16 mouse cellular contexts compared by ENCODE assay signal in genomic region chr2:10321093-10321492, GRCm38 (mm10). TPM values are rescaled to one million over a fixed set of nuclear protein-coding genes. Genes with fewer than 3 reads are reported as not detected.
DNase-seq lines count a peak whose midpoint lies in the region; ATAC-seq and TF ChIP-seq lines count a peak whose summit lies in the region.
"Had no signal": no experiment of that assay in that cellular context is flagged by ENCODE, and none has a peak within 500 bp of the region (broad histone marks: within the 10 kb centered on the region; RNA-seq: fewer than 3 reads in every experiment).

No protein-coding gene starts in this region.

- no peak overlapping the region for H3K4me2 ChIP-seq in stomach, embryonic 14.5 days (replicated peaks; ENCODE audit: low read depth, low read length)
- no peak overlapping the region for H3K4me2 ChIP-seq in stomach, postnatal 0 days (replicated peaks; ENCODE audit: low read depth)
- H3K4me2 ChIP-seq: forebrain, embryonic 12.5 days; heart, embryonic 13.5 days; liver, embryonic 11.5 days had no signal

- H3K9ac ChIP-seq in stomach, embryonic 14.5 days (replicated peaks; ENCODE audit: low read depth, low read length), result no peak overlapping the region
- H3K9ac ChIP-seq in stomach, postnatal 0 days (ENCODE audit: low read length), result no peak overlapping the region
- H3K9ac ChIP-seq: forebrain, embryonic 12.5 days; heart, embryonic 13.5 days had no signal

- no peaks in the 10 kb centered on the region for H3K36me3 ChIP-seq in stomach, embryonic 14.5 days (ENCODE audit: control insufficient read depth, insufficient read depth, low read length)
- no peaks in the 10 kb centered on the region for H3K36me3 ChIP-seq in stomach, postnatal 0 days (ENCODE audit: control insufficient read depth, insufficient read depth, low read length)
- H3K36me3 ChIP-seq: forebrain, embryonic 12.5 days; heart, embryonic 13.5 days had no signal

- no peak for TF ChIP-seq EP300 in stomach, postnatal 0 days (optimal IDR thresholded peaks at IDR 0.05)

- no peaks in the 10 kb centered on the region for H3K9me3 ChIP-seq in stomach, embryonic 14.5 days (ENCODE audit: control insufficient read depth, low read depth, low read length)
- no peaks in the 10 kb centered on the region for H3K9me3 ChIP-seq in stomach, postnatal 0 days (ENCODE audit: control insufficient read depth, low read length)
- H3K9me3 ChIP-seq: forebrain, embryonic 12.5 days; heart, embryonic 13.5 days had no signal

- peak; percentile 36 to 64 for DNase-seq in gastrocnemius, postnatal 4 days (ENCODE audit: low spot score in 2 of 2)
- DNase-seq in gastrocnemius, adult 2 months, result no peak
- DNase-seq in left cerebral cortex, postnatal 4 days, result peak; percentile 79
- DNase-seq in left cerebral cortex, adult 11 months (ENCODE audit: low spot score), result no peak
- no peak for DNase-seq in stomach, postnatal 0 days (ENCODE audit: low spot score)
- no peak for DNase-seq in right cerebral cortex, postnatal 25 days
- DNase-seq: cerebellum, postnatal 36 days; heart, postnatal 36 days; kidney, adult 11 months; lung, adult 2 months; thymus, adult 18-20 months had no signal

- no peak for TF ChIP-seq CTCF in gastrocnemius, adult 2 months (IDR thresholded peaks at IDR 0.05)
- TF ChIP-seq CTCF in stomach, postnatal 0 days (IDR thresholded peaks at IDR 0.05; ENCODE audit: low read depth), result no peak

- no peak overlapping the region for H3K4me3 ChIP-seq in gastrocnemius, adult 2 months
- no peak overlapping the region for H3K4me3 ChIP-seq in stomach, embryonic 14.5 days (ENCODE audit: low read depth, low read length)
- no peak overlapping the region for H3K4me3 ChIP-seq in stomach, postnatal 0 days (ENCODE audit: low read depth, low read length)
- H3K4me3 ChIP-seq: forebrain, embryonic 12.5 days; heart, embryonic 13.5 days had no signal

- no peaks in the 10 kb centered on the region for H3K27me3 ChIP-seq in stomach, embryonic 14.5 days (ENCODE audit: control insufficient read depth, insufficient read depth, low read length)
- H3K27me3 ChIP-seq in stomach, postnatal 0 days (ENCODE audit: control insufficient read depth, insufficient read depth, low read length), result no peaks in the 10 kb centered on the region

- no peak overlapping the region for H3K27ac ChIP-seq in gastrocnemius, adult 2 months
- H3K27ac ChIP-seq in stomach, embryonic 14.5 days (ENCODE audit: low read length), result no peak overlapping the region
- no peak overlapping the region for H3K27ac ChIP-seq in stomach, postnatal 0 days (replicated peaks)
- H3K27ac ChIP-seq: forebrain, embryonic 12.5 days; heart, embryonic 13.5 days had no signal

- no peaks in the 10 kb centered on the region for H3K4me1 ChIP-seq in stomach, embryonic 14.5 days (ENCODE audit: control insufficient read depth, insufficient read depth, low read length)
- no peaks in the 10 kb centered on the region for H3K4me1 ChIP-seq in stomach, postnatal 0 days (replicated peaks; ENCODE audit: control insufficient read depth, insufficient read depth)
- H3K4me1 ChIP-seq: forebrain, embryonic 12.5 days had no signal

- intact Hi-C loops in gastrocnemius, adult 2 months (cut with DNase I), result no loop called here
- intact Hi-C loops in left cerebral cortex, postnatal 4 days (cut with DNase I), result no loop called here

- 41% methylated on average over 6 of the region's 6 CpGs for WGBS in stomach, embryonic 14.5 days
- 45% methylated on average over 6 of the region's 6 CpGs for WGBS in stomach, postnatal 0 days

- ATAC-seq in stomach, embryonic 14.5 days (ENCODE audit: insufficient number of reproducible peaks, insufficient read depth, low FRiP score, low read depth), result 0 out of 2 replicates have a peak, but pooled peaks have one; percentile 33
- ATAC-seq in stomach, postnatal 0 days (ENCODE audit: low FRiP score, low TSS enrichment), result no peak
- ATAC-seq: midbrain, embryonic 16.5 days had no signal

RNA-seq across cellular contexts. Expression of gene Sfmbt2, which starts 49.2 kb away (rescaled TPM):
- total RNA-seq in gastrocnemius, postnatal 4 days (2021), result 1 to 10 TPM; 1.1 to 1.2 TPM
- total RNA-seq in gastrocnemius, adult 2 months (2021), result under 1 TPM; 0.05 to 0.08 TPM
- 1 to 10 TPM; 5.2 to 5.4 TPM for total RNA-seq in left cerebral cortex, postnatal 4 days (2021)
- 2.1 and 2.3 TPM in 2 replicates for polyA plus RNA-seq in stomach, embryonic 14.5 days (2014; fragmentation: Nextera tagmentation; extraction: Ambion mirVana)
- polyA plus RNA-seq in stomach, postnatal 0 days (2015; fragmentation: Nextera tagmentation; extraction: Ambion mirVana), result 0.63 and 0.65 TPM in 2 replicates

Comparison
In these comparisons a context has a peak if more than half of its experiments do, and no peak if none do; other contexts are left out.
1. DNase-seq: peak in gastrocnemius, postnatal 4 days (2 of 2) and left cerebral cortex, postnatal 4 days (single experiment); none in gastrocnemius, adult 2 months (single experiment), left cerebral cortex, adult 11 months (single experiment), stomach, postnatal 0 days (single experiment) and right cerebral cortex, postnatal 25 days (single experiment).